Mouse (Mus musculus) limb, embryonic 14.5 days (tissue): ENCODE measurements at regions not wholly inside any gene's neighbourhood (a gene's known extent, or its start where the extent isn't known, plus 50 kb on each side); places are given as distances from the start of the nearest gene placed in this dataset.

Source experiments
- ATAC-seq: fragments of 200-750 bp; cut with Nextera tagmentation; 2 replicates; pipeline ENCODE4 v1.8.0; 2017; ENCODE audit warnings: low read depth, moderate number of reproducible peaks, moderate TSS enrichment; ENCODE audit not compliant: low FRiP score
- DNase-seq: peaks from one replicate; pipeline ENCODE4 v3.0.0-alpha.2; 2015; ENCODE audit warnings: low spot score
- H3K27ac ChIP-seq: fragments of 300-500 bp; sonication (generic); replicated peaks from 2 replicates; pipeline ENCODE4 v1.5.1; 2014; ENCODE audit warnings: low read depth, mild to moderate bottlenecking, low read length, moderate library complexity, mixed read lengths
- H3K27me3 ChIP-seq: fragments of 300-500 bp; sonication (generic); 2 replicates; pipeline ENCODE4 v1.6.1; 2014; ENCODE audit warnings: low read length, mixed read lengths; ENCODE audit not compliant: control insufficient read depth, insufficient read depth
- H3K36me3 ChIP-seq: fragments of 300-500 bp; sonication (generic); 2 replicates; pipeline ENCODE4 v1.6.1; 2014; ENCODE audit warnings: mild to moderate bottlenecking, low read length, moderate library complexity, mixed read lengths; ENCODE audit not compliant: control insufficient read depth, insufficient read depth
- H3K4me1 ChIP-seq: fragments of 300-500 bp; sonication (generic); 2 replicates; pipeline ENCODE4 v1.6.1; 2014; ENCODE audit warnings: antibody characterized with exemption, low read length, mixed read lengths; ENCODE audit not compliant: control insufficient read depth, insufficient read depth
- H3K4me2 ChIP-seq: fragments of 300-500 bp; sonication (generic); replicated peaks from 2 replicates; pipeline ENCODE4 v1.6.1; 2014; ENCODE audit warnings: low read depth, mild to moderate bottlenecking, low read length, moderate library complexity; ENCODE audit not compliant: severe bottlenecking
- H3K4me3 ChIP-seq: fragments of 300-500 bp; sonication (generic); replicated peaks from 2 replicates; pipeline ENCODE4 v1.5.1; 2014; ENCODE audit warnings: low read length
- H3K9ac ChIP-seq: fragments of 300-500 bp; sonication (generic); 2 replicates; pipeline ENCODE4 v1.6.1; 2014; ENCODE audit warnings: mild to moderate bottlenecking, low read depth, low read length, moderate library complexity; ENCODE audit not compliant: severe bottlenecking
- H3K9me3 ChIP-seq: fragments of 300-500 bp; sonication (generic); 2 replicates; pipeline ENCODE4 v1.6.1; 2016; ENCODE audit warnings: low read length; ENCODE audit not compliant: control insufficient read depth
- POLR2A ChIP-seq: fragments of 200-500 bp; IDR thresholded peaks from 2 replicates; pipeline ENCODE4 v1.8.0; 2012; ENCODE audit warnings: inconsistent platforms, mild to moderate bottlenecking, moderate library complexity, borderline replicate concordance; ENCODE audit not compliant: insufficient read depth, insufficient read length; ENCODE audit errors: extremely low read depth
- WGBS: fragments of 180-500 bp; shearing (Covaris S2); extraction: QIAGEN DNeasy Blood & Tissue Kit; methylation state at CpG from one replicate; pipeline ENCODE4 v1.1.7; 2014; 5-methylcytosine and 5-hydroxymethylcytosine counted together

GRCm38 (mm10) chr14:113566885-113567284, 252.5 kb downstream of the Tpm3-rs7 start:
- Histone ChIP-seq H3K4me3 (no peak overlapping the region), H3K9ac (no peak overlapping the region), H3K27ac (no peak overlapping the region), H3K4me1 (no peaks in the 10 kb centered on the region), H3K27me3 (no peaks in the 10 kb centered on the region), H3K36me3 (no peaks in the 10 kb centered on the region), H3K4me2 (no peak overlapping the region), H3K9me3 (no peaks in the 10 kb centered on the region)
- TF ChIP-seq POLR2A, result no peak
- 84% methylated on average over 1 of the region's 1 CpGs for WGBS
- no peak for ATAC-seq
- DNase-seq, result no peak

- DNase-seq (peak; percentile 69), ATAC-seq (peak; percentile 80)
- no peak overlapping the region for H3K27ac ChIP-seq
- H3K4me2 ChIP-seq, result no peak overlapping the region
- H3K36me3 ChIP-seq, result no peaks in the 10 kb centered on the region
- 29% methylated on average over 5 of the region's 5 CpGs for WGBS
- H3K9me3 ChIP-seq, result no peaks in the 10 kb centered on the region
- TF ChIP-seq POLR2A, result no peak
- H3K4me3 ChIP-seq, result no peak overlapping the region
- no peaks in the 10 kb centered on the region; the same call in 1 of the 2 replicates for H3K4me1 ChIP-seq
- H3K27me3 ChIP-seq, result no peaks in the 10 kb centered on the region
- no peak overlapping the region for H3K9ac ChIP-seq
Observed at GRCm38 (mm10) chr14:113590811-113591210, 276.4 kb downstream of the Tpm3-rs7 start.

- Histone ChIP-seq H3K4me2 (no peak overlapping the region), H3K27me3 (no peaks in the 10 kb centered on the region), H3K4me1 (no peaks in the 10 kb centered on the region), H3K36me3 (no peaks in the 10 kb centered on the region), H3K9ac (no peak overlapping the region), H3K27ac (no peak overlapping the region), H3K4me3 (no peak overlapping the region), H3K9me3 (no peaks in the 10 kb centered on the region)
- no peak for TF ChIP-seq POLR2A
- 79% methylated on average over 2 of the region's 2 CpGs for WGBS
- DNase-seq (no peak), ATAC-seq (no peak)
Observed at GRCm38 (mm10) chr14:113627115-113627514, 312.7 kb downstream of the Tpm3-rs7 start.

GRCm38 (mm10) chr14:113651296-113651695, 336.9 kb downstream of the Tpm3-rs7 start:
- 70% methylated on average over 5 of the region's 5 CpGs for WGBS
- H3K9me3 ChIP-seq, result no peaks in the 10 kb centered on the region
- no peak overlapping the region for H3K27ac ChIP-seq
- no peak overlapping the region for H3K4me3 ChIP-seq
- TF ChIP-seq POLR2A, result no peak
- no peak overlapping the region for H3K4me2 ChIP-seq
- no peaks in the 10 kb centered on the region for H3K36me3 ChIP-seq
- H3K9ac ChIP-seq, result no peak overlapping the region
- DNase-seq (no peak), ATAC-seq (no peak)
- H3K27me3 ChIP-seq, result no peaks in the 10 kb centered on the region
- H3K4me1 ChIP-seq, result no peaks in the 10 kb centered on the region

GRCm38 (mm10) chr14:113656864-113657263, 342.5 kb downstream of the Tpm3-rs7 start:
- Histone ChIP-seq H3K27me3 (no peaks in the 10 kb centered on the region), H3K4me1 (no peaks in the 10 kb centered on the region), H3K27ac (no peak overlapping the region), H3K36me3 (no peaks in the 10 kb centered on the region), H3K4me3 (no peak overlapping the region), H3K9me3 (no peaks in the 10 kb centered on the region), H3K4me2 (no peak overlapping the region), H3K9ac (no peak overlapping the region)
- DNase-seq (no peak), ATAC-seq (no peak)
- TF ChIP-seq POLR2A, result no peak
- 39% methylated on average over 1 of the region's 1 CpGs for WGBS

GRCm38 (mm10) chr14:113668660-113669059, 354.3 kb downstream of the Tpm3-rs7 start:
- Histone ChIP-seq H3K4me3 (no peak overlapping the region), H3K9ac (no peak overlapping the region), H3K36me3 (no peaks in the 10 kb centered on the region), H3K4me2 (no peak overlapping the region), H3K27ac (no peak overlapping the region), H3K4me1 (no peaks in the 10 kb centered on the region), H3K9me3 (no peaks in the 10 kb centered on the region), H3K27me3 (no peaks in the 10 kb centered on the region)
- TF ChIP-seq POLR2A, result no peak
- ATAC-seq (peak; percentile 63; the same call in 1 of the 2 replicates), DNase-seq (peak; percentile 7)
- 38% methylated on average over 1 of the region's 1 CpGs for WGBS
